In genomic region chr8:60466686-60467335, GRCm38 (mm10) we compare ENCODE assay signal across 9 mouse cellular contexts. TPM values are rescaled to one million over a fixed set of nuclear protein-coding genes. Genes with fewer than 3 reads are reported as not detected.
A peak's percentile ranks its signal among the peaks of the same experiment; 100 is the strongest.
DNase-seq lines count a peak whose midpoint lies in the region; ATAC-seq and TF ChIP-seq lines count a peak whose summit lies in the region.
"Had no signal": no experiment of that assay in that cellular context is flagged by ENCODE, and none has a peak within 500 bp of the region (broad histone marks: within the 10 kb centered on the region; RNA-seq: fewer than 3 reads in every experiment).

No protein-coding gene starts in this region.

- no peaks in the 10 kb centered on the region for H3K27me3 ChIP-seq in liver, postnatal 0 days (ENCODE audit: insufficient read depth, low read length)

- DNase-seq in 416B (ENCODE audit: low read depth) (peak; percentile 60), ZHBTc4 (ENCODE audit: low read depth, low spot score) (peak; percentile 72)
- DNase-seq in gastrocnemius, postnatal 4 days (ENCODE audit: low spot score in 2 of 2): peak; percentile 23 to 59
- DNase-seq in kidney, postnatal 25 days: peak; percentile 77 to 79
- peak; percentile 65 for DNase-seq in liver, postnatal 0 days
- DNase-seq in ovary, postnatal 36 days (ENCODE audit: low spot score): peak; percentile 42
- no peak for DNase-seq in T-cell, adult 2 months (ENCODE audit: low spot score)

- WGBS in liver, postnatal 0 days (ENCODE audit: insufficient replicate concordance): 37% methylated on average over 15 of the region's 15 CpGs

- H3K4me3 ChIP-seq in liver, postnatal 0 days (ENCODE audit: low read depth, low read length): no peak overlapping the region

- H3K36me3 ChIP-seq in liver, postnatal 0 days (replicated peaks; ENCODE audit: insufficient read depth, low read length): no peaks in the 10 kb centered on the region

- H3K4me1 ChIP-seq in liver, postnatal 0 days (ENCODE audit: insufficient read depth): no peaks in the 10 kb centered on the region

- no peak overlapping the region for H3K4me2 ChIP-seq in liver, postnatal 0 days (ENCODE audit: low read depth, low read length)

- peak; percentile 80 for TF ChIP-seq CTCF in liver, postnatal 0 days (IDR thresholded peaks at IDR 0.05; ENCODE audit: low read depth)

- ATAC-seq in common myeloid progenitor, adult 5-6 weeks (replicated peaks; ENCODE audit: low read depth, poor library complexity, severe bottlenecking): peak; percentile 93
- ATAC-seq in liver, postnatal 0 days: no peak

- TF ChIP-seq EP300 in liver, postnatal 0 days (IDR thresholded peaks at IDR 0.05; ENCODE audit: low read depth): no peak

- H3K9me3 ChIP-seq in liver, postnatal 0 days (ENCODE audit: low read length): no peaks in the 10 kb centered on the region

- no peak overlapping the region for H3K27ac ChIP-seq in liver, postnatal 0 days (ENCODE audit: low read depth)

- H3K9ac ChIP-seq in liver, postnatal 0 days (replicated peaks): no peak overlapping the region

RNA-seq across cellular contexts. Expression of gene Gm10283, which starts 36.2 kb away (rescaled TPM):
- total RNA-seq in common myeloid progenitor, adult 5-6 weeks (2017): not detected in 2 replicates
- total RNA-seq in gastrocnemius, postnatal 4 days (2021): not detected
- polyA plus RNA-seq in liver, postnatal 0 days (2015; fragmentation: Nextera tagmentation; extraction: Ambion mirVana): not detected in 2 replicates
- polyA plus RNA-seq: frontal cortex, adult 2 months had no signal

RNA-seq across cellular contexts. Expression of gene Aadat, which starts 38.9 kb away (rescaled TPM):
- total RNA-seq in common myeloid progenitor, adult 5-6 weeks (2017): not detected in 2 replicates
- under 1 TPM in 1 of 2 experiments, not detected in 1; 0.21 TPM for total RNA-seq in gastrocnemius, postnatal 4 days (2021)
- polyA plus RNA-seq in liver, postnatal 0 days (2015; fragmentation: Nextera tagmentation; extraction: Ambion mirVana): 51.6 and 57.7 TPM in 2 replicates
